Mouse (Mus musculus) naive thymus-derived CD4-positive, alpha-beta T cell, adult 5 months (primary cell): ENCODE data around the gene Gm6309. TPM values are rescaled to one million over a fixed set of nuclear protein-coding genes. Genes with fewer than 3 reads are reported as not detected.

ENCODE experiments used
- polyA plus RNA-seq: library from polyadenylated mRNA; unstranded; fragments of 100-300 nt; shearing (Covaris generic); gene quantifications from one replicate; pipeline ENCODE4 v1.2.1, GENCODE M21; 2017

The Gm6309 gene
- not detected for polyA plus RNA-seq

DNA sequence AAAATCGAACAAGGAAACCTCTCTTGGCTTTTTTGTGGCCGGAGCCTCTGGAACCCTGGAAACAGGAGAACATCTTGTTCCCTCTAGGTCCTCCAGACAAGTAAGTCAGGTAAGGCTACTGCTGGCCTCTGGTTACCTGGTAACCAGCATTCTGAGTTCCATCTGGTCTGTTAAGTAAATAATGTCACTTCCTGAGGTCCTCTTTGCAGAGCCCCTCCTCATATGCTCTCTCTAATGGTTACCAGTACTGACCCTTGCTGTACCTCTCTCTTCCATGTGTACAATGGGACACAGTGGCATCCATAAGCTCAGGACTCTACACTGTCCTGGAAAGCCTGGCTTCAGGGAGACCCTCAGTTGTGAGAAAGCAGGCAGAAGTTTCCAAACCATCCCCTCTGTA lies at the start of gene Gm6309:
Gene Gm6309, minus strand, starts transcription at position 101 of the 400 bp plus-strand sequence.

DNA sequence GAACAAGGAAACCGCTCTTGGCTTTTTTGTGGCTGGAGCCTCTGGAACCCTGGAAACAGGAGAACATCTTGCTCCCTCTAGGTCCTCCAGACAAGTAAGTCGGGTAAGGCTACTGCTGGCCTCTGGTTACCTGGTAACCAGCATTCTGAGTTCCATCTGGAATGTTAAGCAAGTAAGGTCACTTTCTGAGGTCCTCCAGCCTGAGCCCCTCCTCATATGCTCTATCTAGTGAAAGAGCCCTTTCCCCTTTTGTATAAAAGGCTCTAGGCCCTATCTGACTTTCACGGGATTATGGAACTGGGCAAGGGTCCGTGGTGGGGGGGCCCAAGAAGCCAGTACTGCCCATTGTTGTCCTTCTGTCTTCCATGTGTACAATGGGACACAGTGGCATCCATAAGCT lies 14.7 kb upstream of the Gm6309 start, which contains the start of gene 1700001J03Rik:
Gene 1700001J03Rik, minus strand, starts transcription at position 101 of the 400 bp plus-strand sequence.

DNA sequence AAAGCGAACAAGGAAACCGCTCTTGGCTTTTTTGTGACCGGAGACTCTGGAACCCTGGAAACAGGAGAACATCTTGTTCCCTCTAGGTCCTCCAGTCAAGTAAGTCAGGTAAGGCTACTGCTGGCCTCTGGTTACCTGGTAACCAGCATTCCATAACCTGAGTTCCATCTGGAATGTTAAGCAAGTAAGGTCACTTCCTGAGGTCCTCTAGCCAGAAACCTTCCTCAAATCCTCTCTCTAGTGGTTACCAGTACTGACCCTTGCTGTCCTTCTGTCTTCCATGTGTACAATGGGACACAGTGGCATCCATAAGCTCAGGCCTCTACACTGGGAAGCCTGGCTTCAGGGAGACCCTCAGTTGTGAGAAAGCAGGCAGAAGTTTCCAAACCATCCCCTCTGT lies 10.1 kb downstream of the Gm6309 start, which contains the start of gene Gm5565:
Gene Gm5565, minus strand, starts transcription at position 101 of the 400 bp plus-strand sequence.

Other genes starting within 250 kb of the Gm6309 start
- not detected for gene Cyp3a25, start 161.1 kb downstream of the Gm6309 start, polyA plus RNA-seq
- gene Cyp3a59, start 91.5 kb downstream of the Gm6309 start, polyA plus RNA-seq: not detected
- not detected for gene Gm5565, start 10.2 kb downstream of the Gm6309 start, polyA plus RNA-seq
- not detected for gene 1700001J03Rik, start 14.6 kb upstream of the Gm6309 start, polyA plus RNA-seq
- 80.4 TPM for gene Rnf6, start 50.8 kb upstream of the Gm6309 start, polyA plus RNA-seq
- gene Cdk8, start 60.5 kb upstream of the Gm6309 start, polyA plus RNA-seq: 15.9 TPM
- not detected for gene Wasf3, start 214.3 kb upstream of the Gm6309 start, polyA plus RNA-seq